Mouse (Mus musculus): ENCODE results near the gene Pax5. TPM values are rescaled to one million over a fixed set of nuclear protein-coding genes. Genes with fewer than 3 reads are reported as not detected.
A peak's percentile ranks its signal among the peaks of the same experiment; 100 is the strongest.
"Not testable (repeated sequence)": the region's sequence is repeated elsewhere in the genome, so short reads cannot be mapped to it uniquely, and the experiment has no call there.

Gene Pax5
- total RNA-seq (2021): 1.6 and 12.5 TPM in 2 replicates
- long read RNA-seq, experiment 1: 0 reads
- long read RNA-seq, experiment 2: 0 reads

- no peak for DNase-seq
These were observed at the start of gene Pax5 for GRCm38 (mm10) chr4:44709740-44710700. Gene Pax5, minus strand, starts transcription at chr4:44710487.

GRCm38 (mm10) chr4:44757131-44757530 is 46.8 kb upstream of the Pax5 start:
- DNase-seq: not testable (repeated sequence)

- peak; percentile 96 for DNase-seq
These were observed 46.1 kb upstream of the Pax5 start for GRCm38 (mm10) chr4:44756134-44756951.

- DNase-seq: no peak
These were observed 45.4 kb upstream of the Pax5 start, which contains the start of gene Zcchc7 for GRCm38 (mm10) chr4:44755553-44756133. Gene Zcchc7, plus strand, starts transcription at chr4:44755877.

- DNase-seq: no peak
These were observed 30.2 kb upstream of the Pax5 start for GRCm38 (mm10) chr4:44740471-44740870.

GRCm38 (mm10) chr4:44721237-44721636 is 10.9 kb upstream of the Pax5 start:
- no peak for DNase-seq

GRCm38 (mm10) chr4:44720046-44720445 is 9.8 kb upstream of the Pax5 start:
- no peak for DNase-seq

GRCm38 (mm10) chr4:44717676-44718075 is 7.4 kb upstream of the Pax5 start:
- no peak for DNase-seq

GRCm38 (mm10) chr4:44716391-44716790 is 6.1 kb upstream of the Pax5 start:
- DNase-seq: no peak

- DNase-seq: no peak
These were observed 5.4 kb upstream of the Pax5 start for GRCm38 (mm10) chr4:44715621-44716160.

- DNase-seq: no peak
These were observed 3.9 kb upstream of the Pax5 start for GRCm38 (mm10) chr4:44714111-44714621.

- DNase-seq: peak; percentile 16
These were observed 3.3 kb upstream of the Pax5 start for GRCm38 (mm10) chr4:44713554-44714051.

GRCm38 (mm10) chr4:44712786-44713553 is 2.7 kb upstream of the Pax5 start:
- DNase-seq: peak; percentile 18

GRCm38 (mm10) chr4:44712051-44712700 is 1.9 kb upstream of the Pax5 start:
- peak; percentile 21 for DNase-seq

- DNase-seq: no peak
These were observed 1.0 kb upstream of the Pax5 start for GRCm38 (mm10) chr4:44711136-44711900.

GRCm38 (mm10) chr4:44710701-44711097 is 412 bp upstream of the Pax5 start:
- DNase-seq: peak; percentile 16

GRCm38 (mm10) chr4:44709091-44709695 is 1.1 kb downstream of the Pax5 start:
- DNase-seq: no peak

- DNase-seq: no peak
These were observed 2.0 kb downstream of the Pax5 start for GRCm38 (mm10) chr4:44708311-44708710.

- no peak for DNase-seq
These were observed 3.4 kb downstream of the Pax5 start for GRCm38 (mm10) chr4:44706865-44707264.

Data from adrenal gland, postnatal 14 days (tissue).